Mouse (Mus musculus) lung, adult 18-20 months (tissue): ENCODE results near the gene Gm7995.
"Not testable (repeated sequence)": the region's sequence is repeated elsewhere in the genome, so short reads cannot be mapped to it uniquely, and the experiment has no call there.

Source experiments
- DNase-seq, 2 experiments: peaks; one replicate each; pipeline ENCODE4 v3.0.0; 2022; ENCODE audit warnings: mixed read lengths in 2 of 2

Gm7995 gene

GRCm38 (mm10) chr14:42309910-42310309 is at the start of gene Gm7995:
Gene Gm7995, plus strand, starts transcription at chr14:42310210.
- DNase-seq: not testable (repeated sequence)

- DNase-seq: not testable (repeated sequence)
Observed at GRCm38 (mm10) chr14:42297258-42297657, 12.8 kb upstream of the Gm7995 start, which contains the start of gene Gm9611. Gene Gm9611, minus strand, starts transcription at chr14:42297358.
